Mouse (Mus musculus) thymus, adult 2 months (tissue): ENCODE data around the gene Ick.

ENCODE experiments used
- CTCF ChIP-seq: fragments of 200-500 bp; IDR thresholded peaks from 2 replicates; pipeline ENCODE4 v1.5.1; 2012; ENCODE audit warnings: mild to moderate bottlenecking, control low read depth, low read length, moderate library complexity, borderline replicate concordance; ENCODE audit not compliant: control insufficient read depth, poor library complexity, insufficient read depth; ENCODE audit errors: extremely low read depth
- POLR2A ChIP-seq: fragments of 200-500 bp; IDR thresholded peaks from 2 replicates; pipeline ENCODE4 v1.6.1; 2012; ENCODE audit warnings: mild to moderate bottlenecking, low read length, control low read depth, moderate library complexity; ENCODE audit not compliant: control insufficient read depth, poor library complexity, insufficient read depth; ENCODE audit errors: extremely low read depth

GRCm38 (mm10) chr9:78146099-78146498 lies 37.1 kb downstream of the Ick start:
- TF ChIP-seq CTCF = no peak
- no peak for TF ChIP-seq POLR2A
